Mouse (Mus musculus) ES-E14 (cell line): Measurements from ENCODE around the gene Palmd. TPM values are rescaled to one million over a fixed set of nuclear protein-coding genes. Genes with fewer than 3 reads are reported as not detected.

Experiments used
- DNase-seq: peaks from one replicate; pipeline ENCODE4 v3.0.0-alpha.2; 2013; ENCODE audit warnings: low read depth, low spot score
- H3K27ac ChIP-seq: 2 replicates; pipeline ENCODE4 v1.5.1; 2012; ENCODE audit warnings: low read depth, mild to moderate bottlenecking, low read length, moderate library complexity, mixed read lengths; ENCODE audit not compliant: poor library complexity, insufficient read depth, severe bottlenecking
- H3K36me3 ChIP-seq: 2 replicates; pipeline ENCODE4 v1.6.1; 2012; ENCODE audit warnings: mild to moderate bottlenecking, low read length, moderate library complexity, mixed read lengths; ENCODE audit not compliant: control insufficient read depth, poor library complexity, insufficient read depth, severe bottlenecking
- H3K4me1 ChIP-seq, 2 experiments: fragments of 150-350 bp in 1 of 2; sonication (generic) in 1 of 2; 2 replicates each; pipeline ENCODE4 v1.6.1; 2012; ENCODE audit warnings: low read length in 2 of 2, mild to moderate bottlenecking in 1 of 2, mixed read lengths in 1 of 2; ENCODE audit not compliant: control insufficient read depth in 2 of 2, insufficient read depth in 2 of 2, poor library complexity in 1 of 2
- H3K4me3 ChIP-seq, 2 experiments: fragments of 150-350 bp in 1 of 2; sonication (generic) in 1 of 2; 2 replicates each; pipeline ENCODE4 v1.5.1; 2012; ENCODE audit warnings: low read length in 2 of 2, low read depth in 1 of 2, mild to moderate bottlenecking in 1 of 2, mixed read lengths in 1 of 2; ENCODE audit not compliant: insufficient read depth in 1 of 2, poor library complexity in 1 of 2, severe bottlenecking in 1 of 2
- H3K9ac ChIP-seq: 2 replicates; pipeline ENCODE4 v1.6.1; 2012; ENCODE audit warnings: low read depth, mild to moderate bottlenecking, low read length, mixed read lengths; ENCODE audit not compliant: poor library complexity, insufficient read depth, severe bottlenecking
- H3K9me3 ChIP-seq: fragments of 150-350 bp; sonication (generic); 2 replicates; pipeline ENCODE4 v1.6.1; 2012; ENCODE audit warnings: low read depth, mild to moderate bottlenecking, low read length; ENCODE audit not compliant: control insufficient read depth, insufficient read depth
- CHD2 ChIP-seq: IDR thresholded peaks from 2 replicates; pipeline ENCODE4 v1.6.1; 2014; ENCODE audit warnings: mild to moderate bottlenecking, low read depth, low read length, inconsistent platforms
- HCFC1 ChIP-seq: IDR thresholded peaks from 2 replicates; pipeline ENCODE4 v1.6.1; 2012; ENCODE audit warnings: low read length, inconsistent platforms, borderline replicate concordance; ENCODE audit not compliant: insufficient read depth
- MAFK ChIP-seq: IDR thresholded peaks from 2 replicates; pipeline ENCODE4 v1.6.1; 2014; ENCODE audit warnings: mild to moderate bottlenecking, low read depth, low read length, inconsistent platforms; ENCODE audit not compliant: insufficient read depth
- ZC3H11A ChIP-seq: IDR thresholded peaks from 2 replicates; pipeline ENCODE4 v1.6.1; 2012; ENCODE audit warnings: low read depth, mild to moderate bottlenecking, inconsistent platforms, low read length, borderline replicate concordance
- ZNF384 ChIP-seq: IDR thresholded peaks from 2 replicates; pipeline ENCODE4 v1.6.1; 2012; ENCODE audit warnings: low read depth, low read length, inconsistent platforms
- in situ Hi-C, 2 experiments: fragments of 600-800 bp; cut with MboI; formaldehyde crosslinking; loops; one replicate each; pipeline ENCODE4 v1.15.1; 2025; ENCODE audit warnings: low sequenced_read_pairs in 2 of 2, inconsistent platforms in 1 of 2; ENCODE audit not compliant: unreplicated experiment in 2 of 2
- total RNA-seq: library from RNA; depleted of rRNA; stranded (reverse); fragments of 300-350 nt; gene quantifications from 2 replicates; pipeline ENCODE4 v1.2.3, GENCODE M21; 2012

Gene Palmd
- total RNA-seq, 1 experiment, result 0.09 TPM

DNA sequence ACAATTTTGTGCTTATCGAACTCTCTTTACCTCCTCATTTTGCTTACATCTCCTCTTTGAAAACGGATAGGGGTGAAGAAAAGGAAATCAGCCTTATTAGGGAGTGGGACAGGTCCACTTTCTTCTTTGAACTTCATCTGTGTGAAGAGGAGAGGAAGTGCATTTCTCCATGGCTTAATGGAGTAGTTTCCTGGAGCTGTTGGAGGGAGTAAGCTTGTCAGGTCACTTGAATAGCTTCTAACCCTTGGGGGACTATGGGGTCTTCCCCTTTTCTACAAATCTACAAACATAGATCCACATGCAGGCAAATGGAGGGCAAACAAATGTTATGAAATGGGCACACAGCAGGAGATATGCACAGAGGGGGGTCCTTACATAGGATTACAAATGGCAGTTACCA is 17.7 kb upstream of the Palmd start:
- Histone ChIP-seq H3K9ac (no peak overlapping the region), H3K4me1 (no peaks in the 10 kb centered on the region), H3K4me3 (no peak overlapping the region), H3K9me3 (no peaks in the 10 kb centered on the region), H3K27ac (no peak overlapping the region), H3K36me3 (no peaks in the 10 kb centered on the region)
- TF ChIP-seq ZNF384 (no peak), CHD2 (no peak), ZC3H11A (no peak), MAFK (no peak), HCFC1 (no peak)
- in situ Hi-C loops, result no loop called here
- no peak for DNase-seq

DNA sequence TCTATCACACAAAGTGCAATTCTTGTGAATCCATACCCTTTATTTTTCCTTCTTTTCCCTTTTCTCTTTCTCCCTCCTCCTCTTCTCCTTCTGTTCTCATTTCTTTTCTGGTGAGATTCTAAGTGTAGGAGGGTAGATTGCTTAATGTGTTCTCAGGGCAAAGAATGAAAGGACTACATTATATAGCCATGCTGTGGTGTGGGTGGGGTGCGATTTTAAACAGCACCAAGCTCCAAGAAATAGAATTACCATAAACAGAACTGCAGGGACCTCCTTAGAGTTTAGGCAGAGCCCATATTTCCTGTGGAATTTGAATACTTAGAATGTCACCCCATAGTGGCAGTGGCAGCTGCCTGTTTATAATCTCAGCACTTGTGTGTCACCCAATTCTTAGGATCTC is 17.0 kb upstream of the Palmd start:
- DNase-seq, result no peak
- no peaks in the 10 kb centered on the region for H3K36me3 ChIP-seq
- no peaks in the 10 kb centered on the region for H3K4me1 ChIP-seq
- in situ Hi-C loops, result no loop called here
- TF ChIP-seq ZC3H11A, result no peak
- no peak for TF ChIP-seq HCFC1
- TF ChIP-seq CHD2, result no peak
- TF ChIP-seq MAFK, result no peak
- TF ChIP-seq ZNF384, result no peak
- H3K4me3 ChIP-seq, result no peak overlapping the region
- no peaks in the 10 kb centered on the region for H3K9me3 ChIP-seq
- H3K27ac ChIP-seq, result no peak overlapping the region
- no peak overlapping the region for H3K9ac ChIP-seq

DNA sequence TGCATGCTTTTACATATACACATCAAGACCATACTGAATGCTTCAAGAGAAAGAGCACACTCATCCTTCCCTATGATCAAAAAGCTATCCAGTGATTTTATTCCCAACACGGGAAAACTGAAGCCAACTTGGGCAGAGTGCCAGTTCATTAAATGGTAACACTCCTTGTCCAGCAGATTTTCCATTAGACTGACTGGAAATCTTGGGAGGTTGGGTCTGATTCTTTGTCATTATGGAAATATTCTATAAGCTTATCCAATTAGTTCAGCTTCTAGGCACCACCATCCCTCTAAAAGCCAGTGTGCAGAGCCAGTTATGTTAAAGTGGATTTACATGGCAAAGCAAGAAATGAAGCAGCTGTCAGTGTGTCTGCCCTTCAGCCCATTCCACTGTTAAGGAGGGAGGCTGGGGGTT is 16.3 kb upstream of the Palmd start:
- no peaks in the 10 kb centered on the region for H3K9me3 ChIP-seq
- H3K4me1 ChIP-seq, result no peaks in the 10 kb centered on the region
- no peak overlapping the region for H3K27ac ChIP-seq
- in situ Hi-C loops, result no loop called here
- TF ChIP-seq CHD2, result no peak
- TF ChIP-seq HCFC1, result no peak
- no peak for TF ChIP-seq ZC3H11A
- TF ChIP-seq MAFK, result no peak
- no peak overlapping the region for H3K9ac ChIP-seq
- no peak overlapping the region for H3K4me3 ChIP-seq
- H3K36me3 ChIP-seq, result no peaks in the 10 kb centered on the region
- no peak for DNase-seq

DNA sequence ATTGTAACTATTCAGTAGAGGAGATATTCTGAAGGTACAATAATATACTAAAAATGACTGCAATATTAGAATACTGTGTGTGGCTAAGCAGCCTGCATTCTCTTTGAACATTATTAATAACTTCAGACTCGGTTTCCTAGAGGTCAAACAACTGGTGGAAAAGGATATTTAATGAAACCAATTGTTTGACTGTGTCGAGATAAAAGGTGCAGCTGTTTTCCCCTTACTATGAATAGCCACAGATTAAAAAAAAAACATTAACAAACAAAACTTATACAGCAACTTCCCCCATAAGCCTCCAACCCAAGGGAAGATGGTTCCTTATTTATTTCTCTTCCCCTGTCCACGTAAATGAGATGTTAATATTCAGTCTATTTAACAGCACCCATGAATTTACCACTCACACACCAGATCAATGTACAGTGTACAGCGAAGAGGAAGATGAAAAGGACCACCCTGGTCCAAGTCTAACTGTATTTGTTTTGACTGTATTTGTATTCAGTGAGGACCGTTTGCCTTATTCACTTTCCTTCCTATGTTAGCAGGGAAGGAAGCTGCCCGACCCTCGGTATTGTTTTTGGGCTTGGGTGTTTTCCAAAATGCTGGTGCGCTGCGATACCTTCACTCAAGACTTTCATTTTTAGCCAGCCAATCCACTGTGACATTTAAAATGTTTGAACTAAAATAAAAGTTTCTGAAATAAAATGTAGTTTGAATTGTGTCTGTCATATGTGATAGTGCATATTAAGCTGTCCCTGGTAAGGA is 13.2 kb upstream of the Palmd start:
- TF ChIP-seq CHD2 (no peak), HCFC1 (no peak), ZC3H11A (no peak), MAFK (no peak), ZNF384 (no peak)
- in situ Hi-C loops, result no loop called here
- no peak overlapping the region for H3K4me3 ChIP-seq
- no peak for DNase-seq
- no peak overlapping the region for H3K27ac ChIP-seq
- H3K9ac ChIP-seq, result no peak overlapping the region
- no peaks in the 10 kb centered on the region for H3K4me1 ChIP-seq
- H3K36me3 ChIP-seq, result no peaks in the 10 kb centered on the region
- H3K9me3 ChIP-seq, result no peaks in the 10 kb centered on the region

DNA sequence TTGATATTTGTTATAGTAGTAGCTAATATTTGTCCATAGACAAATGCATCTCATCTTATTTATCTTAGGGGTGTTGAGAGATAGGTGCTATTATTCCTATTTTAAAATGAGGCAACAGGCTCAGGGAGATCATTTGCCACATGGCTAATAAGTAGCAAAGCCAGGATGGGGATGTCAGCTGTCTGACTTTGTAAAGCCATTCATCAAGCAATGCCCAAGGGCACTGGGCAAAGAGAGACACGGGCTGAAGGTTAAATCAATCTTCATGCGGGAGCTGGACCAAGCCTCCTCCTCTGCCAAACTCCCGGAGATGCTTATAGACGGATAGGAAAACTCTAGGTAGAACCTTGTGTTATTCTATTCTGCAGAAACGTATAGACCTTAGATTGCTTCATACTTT is 999 bp upstream of the Palmd start:
- Histone ChIP-seq H3K4me3 (no peak overlapping the region), H3K4me1 (no peaks in the 10 kb centered on the region), H3K27ac (no peak overlapping the region), H3K9ac (no peak overlapping the region), H3K9me3 (no peaks in the 10 kb centered on the region), H3K36me3 (no peaks in the 10 kb centered on the region)
- in situ Hi-C loops, result no loop called here
- no peak for DNase-seq
- TF ChIP-seq ZC3H11A, result no peak
